Mouse (Mus musculus) CH12F3 (cell line): ENCODE measurements around the gene Trim50.

Source experiments
- in situ Hi-C: fragments of 300-500 bp; cut with MboI; formaldehyde crosslinking; loops from 2 replicates; pipeline ENCODE4 v1.14.3; 2020; ENCODE audit warnings: low sequenced_read_pairs

The Trim50 gene

DNA sequence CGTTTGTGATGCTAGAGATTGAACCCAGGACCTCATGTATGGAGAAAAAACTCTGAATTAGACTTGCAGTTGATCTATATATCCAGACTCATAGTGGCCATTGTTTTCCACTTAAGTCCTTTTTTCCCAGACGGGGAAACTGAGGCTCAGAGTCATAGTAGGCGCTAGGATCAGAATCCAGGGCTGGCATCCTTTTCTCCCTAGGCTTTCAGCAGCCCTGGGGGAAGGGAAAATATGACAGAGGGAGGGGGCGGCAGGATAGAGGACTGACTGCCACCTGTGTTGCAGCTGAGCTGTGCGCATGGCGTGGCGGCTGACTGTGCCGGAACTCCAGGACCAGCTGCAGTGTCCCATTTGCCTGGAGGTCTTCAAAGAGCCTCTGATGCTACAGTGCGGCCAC is at the start of gene Trim50:
Gene Trim50 (plus strand): TSS at position 301 of the 400 bp plus-strand sequence.
- in situ Hi-C loops, result no loop called here

DNA sequence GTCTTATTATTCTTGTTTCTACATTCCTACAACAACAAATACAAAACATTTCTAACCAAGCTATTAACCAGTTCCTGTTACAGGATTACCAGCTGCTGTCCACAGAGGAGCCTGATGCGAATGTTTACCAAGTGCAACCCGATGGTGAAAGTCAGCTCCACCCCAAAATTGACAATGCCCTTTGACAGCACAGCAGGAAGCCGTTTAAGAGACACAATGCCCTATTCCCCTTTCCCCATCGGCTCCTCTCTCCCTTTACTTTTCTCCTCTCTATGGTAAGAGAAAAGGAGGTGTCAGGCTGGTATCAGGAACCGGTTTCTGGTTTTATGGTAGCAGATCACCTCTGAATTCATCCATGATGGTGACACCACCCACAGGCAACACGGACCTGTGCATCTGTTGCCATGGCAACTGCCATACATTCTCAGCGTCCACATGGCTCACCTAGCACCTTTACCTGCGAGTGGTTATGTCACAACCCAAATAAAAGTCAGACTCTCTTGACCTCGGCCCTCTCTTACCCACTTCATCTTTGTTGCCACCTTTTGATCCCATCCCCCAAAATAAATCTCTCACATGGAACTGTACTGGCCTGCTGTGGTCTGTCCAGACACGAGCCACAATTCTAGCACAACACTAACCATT is 46.7 kb upstream of the Trim50 start:
- in situ Hi-C loops, result no loop called here

- in situ Hi-C loops, result no loop called here
Observed at GRCm38 (mm10) chr5:135316177-135316576, 36.9 kb upstream of the Trim50 start.

DNA sequence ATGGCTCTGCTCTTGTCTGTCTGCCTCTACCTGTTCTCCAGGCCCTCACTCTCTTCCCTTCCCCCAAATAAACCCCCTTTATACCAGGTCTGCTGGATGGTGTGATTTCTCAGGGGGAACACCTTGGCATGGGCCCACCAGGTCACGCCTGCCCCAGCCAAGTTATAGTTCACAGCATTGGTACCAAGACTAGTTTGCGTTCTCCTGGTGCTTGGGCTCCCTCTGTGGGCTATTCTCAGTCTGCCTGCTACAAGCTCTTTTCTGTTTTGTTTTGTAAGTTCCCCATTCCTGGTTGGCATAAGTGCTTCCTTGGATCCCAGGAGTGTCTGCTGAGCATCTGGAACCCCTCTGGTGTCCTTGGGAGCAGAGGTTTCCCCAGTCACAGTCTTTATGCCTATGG is 33.2 kb upstream of the Trim50 start:
- in situ Hi-C loops, result no loop called here

DNA sequence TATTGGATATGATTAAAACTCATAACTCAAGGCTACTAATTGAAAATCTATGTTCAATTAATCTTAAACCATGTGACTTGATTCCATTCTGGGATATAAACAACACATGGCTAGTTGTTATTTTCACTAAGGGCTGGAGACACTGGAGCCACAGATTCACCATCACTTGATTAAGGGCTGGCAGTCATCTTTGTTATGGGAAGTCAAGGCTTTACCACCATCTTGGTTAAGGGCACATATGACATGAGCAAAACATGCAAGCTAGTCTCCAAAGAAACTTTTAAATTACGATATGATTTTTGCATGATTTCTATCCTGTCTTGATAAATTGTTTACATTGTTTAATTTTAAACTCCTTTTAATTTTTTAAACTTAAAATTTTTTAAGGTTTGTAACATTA is 30.9 kb upstream of the Trim50 start:
- in situ Hi-C loops, result no loop called here

GRCm38 (mm10) chr5:135326121-135326659 is 26.9 kb upstream of the Trim50 start:
- in situ Hi-C loops, result no loop called here

DNA sequence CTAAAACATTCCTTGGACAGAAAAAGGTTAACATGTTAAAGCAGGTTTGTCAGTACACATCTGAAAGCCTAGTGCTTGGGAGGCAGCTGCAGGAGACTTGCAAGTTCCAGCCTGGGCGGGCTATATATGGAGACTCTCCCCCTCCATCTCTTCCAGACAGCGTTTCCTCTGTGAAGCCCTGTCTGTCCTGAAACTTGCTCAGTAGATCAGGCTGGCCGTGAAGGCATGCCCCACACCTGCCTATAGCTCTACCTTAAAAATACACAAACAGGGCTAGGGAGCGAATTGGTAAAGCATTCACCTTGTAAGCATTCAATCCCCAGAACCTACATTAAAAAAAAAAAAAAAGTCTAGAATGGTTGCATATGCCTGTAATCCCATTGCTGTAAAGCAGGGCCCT is 23.6 kb upstream of the Trim50 start:
- in situ Hi-C loops, result no loop called here

DNA sequence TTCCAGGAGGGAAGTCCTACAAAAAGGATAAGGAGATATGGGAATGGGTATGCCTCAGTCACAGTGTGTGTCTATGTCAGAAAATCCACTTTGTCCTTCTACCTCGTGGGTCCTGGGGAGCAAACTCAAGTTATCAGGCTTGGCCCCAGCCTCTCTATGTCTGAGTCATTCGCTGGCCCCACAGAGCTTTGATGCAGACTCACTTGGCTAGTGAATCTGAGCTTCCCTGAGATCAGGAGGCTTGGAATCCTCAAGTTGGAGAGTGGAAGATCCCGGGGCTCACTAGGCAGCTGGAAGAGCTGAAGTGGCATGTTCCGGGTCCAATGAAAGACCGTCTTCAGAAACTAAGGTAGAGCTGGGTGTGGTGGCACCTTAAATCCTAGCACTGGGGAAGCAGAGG is 22.9 kb upstream of the Trim50 start:
- in situ Hi-C loops, result no loop called here

DNA sequence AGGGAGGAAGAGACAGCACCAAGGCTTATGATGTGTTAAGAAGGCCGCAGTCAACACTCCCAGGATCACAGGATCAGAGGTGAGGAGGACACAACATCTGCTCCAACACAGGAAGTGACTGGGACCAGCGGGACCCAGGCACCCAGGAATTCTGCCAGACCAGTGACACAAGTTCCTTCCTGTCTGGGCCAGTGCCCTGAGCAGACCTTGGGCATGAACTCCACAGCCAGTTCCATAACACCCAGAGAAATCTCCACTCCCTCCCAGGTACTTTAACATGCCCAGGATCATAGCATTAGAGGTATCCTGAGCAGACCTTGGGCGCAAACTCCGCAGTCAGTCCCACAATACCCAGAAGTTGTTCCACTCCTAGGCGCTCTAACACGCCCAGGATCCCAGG is 21.9 kb upstream of the Trim50 start:
- in situ Hi-C loops, result no loop called here

DNA sequence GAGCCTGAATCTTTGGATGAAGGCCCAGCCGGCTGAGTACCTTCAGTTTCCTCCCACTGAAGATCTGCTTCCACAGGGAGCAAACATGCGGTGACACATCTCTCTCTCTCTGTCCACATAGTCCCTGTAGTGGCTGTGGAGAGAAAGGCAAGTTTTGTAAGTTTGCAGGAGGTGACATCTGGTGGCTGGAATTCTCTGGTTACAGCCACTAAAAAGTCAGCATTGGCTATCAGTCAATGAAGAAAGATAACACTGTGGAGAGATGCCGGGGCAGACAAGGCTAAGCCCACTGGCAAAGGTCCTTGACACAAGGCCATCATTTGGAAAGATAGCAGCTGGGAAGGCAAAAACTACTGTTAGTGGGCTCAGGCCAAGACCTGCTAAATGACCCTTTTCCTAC is 15.5 kb upstream of the Trim50 start:
- in situ Hi-C loops, result no loop called here

- in situ Hi-C loops, result no loop called here
Observed at GRCm38 (mm10) chr5:135345989-135346388, 7.1 kb upstream of the Trim50 start.

DNA sequence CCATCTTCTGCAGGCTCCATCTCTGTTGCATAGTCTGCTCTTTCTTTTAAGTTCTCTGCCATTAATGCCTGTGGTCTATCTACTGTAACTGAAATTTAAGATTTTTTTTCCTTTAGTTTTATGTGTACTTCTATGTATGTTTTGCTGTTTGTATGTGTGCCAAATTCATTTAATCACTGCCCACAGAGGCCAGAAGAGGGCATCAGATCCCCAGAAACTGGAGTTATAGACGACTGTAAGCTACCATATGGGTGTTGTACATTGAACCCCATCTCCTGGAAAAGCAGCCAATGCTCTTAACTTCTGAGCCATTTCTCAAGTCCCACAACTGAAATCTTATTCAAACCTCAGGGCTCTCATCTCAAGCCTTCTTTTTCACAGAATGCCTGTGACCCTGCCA is 6.7 kb upstream of the Trim50 start:
- in situ Hi-C loops, result no loop called here

GRCm38 (mm10) chr5:135347511-135348011 is 5.5 kb upstream of the Trim50 start:
- in situ Hi-C loops, result no loop called here

GRCm38 (mm10) chr5:135349862-135350261 is 3.2 kb upstream of the Trim50 start, which contains the start of gene Fkbp6:
Gene Fkbp6 (minus strand): TSS chr5:135350044.
- in situ Hi-C loops, result no loop called here

DNA sequence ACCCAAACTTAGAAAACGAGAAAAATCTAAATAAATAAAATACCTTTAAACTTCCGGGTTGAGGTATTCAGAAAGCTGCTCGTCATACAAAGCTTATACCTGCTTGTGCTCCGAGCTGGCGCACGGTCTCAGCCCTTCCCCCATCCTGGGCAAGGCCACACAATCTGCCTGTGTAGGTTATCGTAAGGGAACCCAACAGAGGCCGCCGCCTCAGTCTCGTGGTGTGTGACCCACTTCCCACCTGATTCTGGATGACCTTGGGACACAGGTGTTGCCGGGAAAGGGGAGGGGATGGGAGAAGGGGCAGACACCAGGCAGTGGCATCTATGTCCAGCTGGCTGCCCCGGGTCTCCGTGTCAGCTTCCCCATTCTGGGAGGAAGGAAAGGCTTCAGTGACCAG is 1.5 kb upstream of the Trim50 start:
- in situ Hi-C loops, result no loop called here

- in situ Hi-C loops, result no loop called here
Observed at GRCm38 (mm10) chr5:135353564-135353963, 469 bp downstream of the Trim50 start.

DNA sequence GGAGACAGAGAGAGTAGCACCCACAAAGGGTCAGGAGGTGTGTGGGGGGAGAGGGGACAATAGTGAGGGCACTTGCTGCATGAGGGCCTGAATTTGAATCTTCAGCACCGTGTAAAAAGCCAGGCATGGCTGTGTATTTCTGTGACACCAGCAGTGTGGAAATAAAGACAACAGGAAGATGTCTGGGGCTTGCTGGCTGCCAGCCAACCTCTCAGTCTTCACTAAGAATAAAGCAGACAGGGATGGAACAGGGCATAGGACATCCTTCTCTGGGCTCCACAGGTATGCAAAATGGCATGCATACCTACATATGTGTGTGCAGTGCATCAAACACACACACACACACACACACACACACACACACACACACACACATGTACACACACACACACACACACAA is 3.0 kb downstream of the Trim50 start:
- in situ Hi-C loops, result no loop called here

- in situ Hi-C loops, result no loop called here
Observed at GRCm38 (mm10) chr5:135357556-135357955, 4.5 kb downstream of the Trim50 start.

- in situ Hi-C loops, result no loop called here
Observed at GRCm38 (mm10) chr5:135359772-135360171, 6.7 kb downstream of the Trim50 start.

DNA sequence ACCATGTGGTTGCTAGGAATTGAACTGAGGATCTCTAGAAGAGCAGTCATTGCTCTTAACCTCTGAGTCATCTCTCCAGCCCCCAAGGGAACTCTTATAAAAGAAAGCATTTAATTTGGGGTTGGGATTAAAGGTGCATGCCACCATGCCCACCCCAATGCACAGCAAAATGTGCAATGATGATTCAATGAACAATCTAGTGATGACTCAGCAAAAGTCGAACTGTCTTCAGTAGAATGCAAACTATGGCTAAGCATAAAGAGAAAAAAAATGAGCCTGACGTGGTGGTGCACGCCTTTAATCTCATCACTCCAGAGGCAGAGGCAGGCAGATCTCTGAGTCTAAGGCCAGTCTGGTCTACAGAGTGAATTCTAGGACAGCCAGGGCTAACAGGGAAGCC is 9.5 kb downstream of the Trim50 start:
- in situ Hi-C loops, result no loop called here

- in situ Hi-C loops, result no loop called here
Observed at GRCm38 (mm10) chr5:135363540-135363939, 10.4 kb downstream of the Trim50 start.

DNA sequence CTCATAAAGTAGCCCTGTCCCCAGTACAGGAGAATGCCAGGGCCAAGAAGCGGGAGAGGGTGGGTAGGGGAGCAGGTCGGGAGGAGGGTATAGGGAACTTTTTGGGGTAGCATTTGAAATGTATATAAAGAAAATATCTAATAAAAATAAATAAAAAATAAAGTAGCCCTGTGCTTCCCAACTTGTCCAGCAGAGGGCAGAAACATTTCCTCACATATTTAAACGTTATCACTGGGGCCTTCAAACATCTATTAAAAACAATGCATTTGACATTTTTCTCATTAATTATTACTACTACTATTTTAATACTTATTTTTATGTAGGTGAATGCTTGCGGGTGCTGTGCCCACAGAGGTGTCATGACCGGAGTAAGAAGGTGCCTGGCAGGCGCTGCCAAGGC is 14.7 kb downstream of the Trim50 start:
- in situ Hi-C loops, result no loop called here

- in situ Hi-C loops, result no loop called here
Observed at GRCm38 (mm10) chr5:135368312-135368711, 15.2 kb downstream of the Trim50 start.
